Mouse (Mus musculus) urinary bladder, postnatal 10 days (tissue): Measurements from ENCODE around the gene Cntnap5a.
"Not testable (repeated sequence)": the region's sequence is repeated elsewhere in the genome, so short reads cannot be mapped to it uniquely, and the experiment has no call there.

Experiments used
- DNase-seq: peaks from one replicate; pipeline ENCODE4 v3.0.0; 2022; ENCODE audit warnings: low spot score

The Cntnap5a gene

GRCm38 (mm10) chr1:116044083-116044482 lies 359.5 kb downstream of the Cntnap5a start:
- no peak for DNase-seq

- no peak for DNase-seq
Observed at GRCm38 (mm10) chr1:116107010-116107723, 422.6 kb downstream of the Cntnap5a start.

GRCm38 (mm10) chr1:116107724-116108058 lies 423.1 kb downstream of the Cntnap5a start:
- no peak for DNase-seq

- DNase-seq: no peak
Observed at GRCm38 (mm10) chr1:116108381-116108780, 423.8 kb downstream of the Cntnap5a start.

GRCm38 (mm10) chr1:116125767-116126166 lies 441.2 kb downstream of the Cntnap5a start:
- no peak for DNase-seq

- DNase-seq: no peak
Observed at GRCm38 (mm10) chr1:116127085-116127484, 442.5 kb downstream of the Cntnap5a start.

DNA sequence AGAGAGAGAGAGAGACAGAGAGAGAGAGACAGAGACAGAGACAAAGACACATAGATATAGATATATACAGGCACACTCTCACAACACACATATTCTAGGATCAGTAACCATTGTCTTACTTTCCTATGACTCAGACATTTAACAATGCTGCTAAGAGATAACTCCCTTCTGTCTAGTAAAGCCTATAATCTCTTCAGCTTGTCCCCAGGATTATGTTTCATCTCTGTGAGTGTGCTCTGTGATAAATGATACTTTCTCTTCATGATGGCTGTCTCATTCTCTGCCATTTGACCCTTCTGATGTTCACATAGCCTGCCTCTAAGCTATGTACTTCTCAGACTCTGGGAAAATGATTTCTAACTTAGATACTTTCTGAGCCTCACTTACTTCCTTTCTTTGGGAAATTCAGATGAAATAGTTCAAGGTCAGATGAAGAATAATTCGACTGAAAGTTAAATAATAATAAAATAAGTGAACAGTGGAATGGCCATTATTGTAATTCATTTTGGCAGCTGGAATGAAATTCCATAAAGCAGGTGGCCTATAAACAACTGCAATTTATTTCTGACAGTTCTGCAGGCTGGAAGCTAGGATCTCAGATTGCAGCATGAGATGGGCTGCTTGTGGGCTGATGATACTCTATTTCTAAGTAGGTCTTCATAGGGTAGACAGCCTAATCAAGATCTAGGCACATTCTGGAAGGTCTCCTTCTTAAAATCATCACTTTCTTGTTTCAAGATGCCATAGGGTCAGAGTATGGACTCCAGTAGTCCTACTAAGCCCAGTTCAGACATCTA lies 444.1 kb downstream of the Cntnap5a start:
- DNase-seq: no peak

DNA sequence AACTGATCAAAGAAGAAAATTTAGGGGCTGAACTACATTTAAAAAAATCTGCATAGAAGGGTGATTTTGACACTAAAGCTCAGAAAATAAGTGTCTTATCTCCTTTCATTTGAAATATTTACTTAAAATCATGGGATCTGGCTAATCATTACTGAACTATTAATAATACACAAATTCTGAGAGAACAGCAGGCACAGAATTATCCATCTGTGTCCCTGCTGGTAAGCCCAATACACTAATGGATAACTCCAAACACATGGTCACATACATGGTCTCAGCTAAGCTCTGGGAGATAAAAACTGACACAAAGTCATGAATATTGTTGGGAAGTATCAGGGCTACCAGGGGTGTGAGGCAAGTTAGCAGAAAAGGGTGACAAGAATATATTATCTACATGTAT lies 447.9 kb downstream of the Cntnap5a start:
- DNase-seq: no peak

DNA sequence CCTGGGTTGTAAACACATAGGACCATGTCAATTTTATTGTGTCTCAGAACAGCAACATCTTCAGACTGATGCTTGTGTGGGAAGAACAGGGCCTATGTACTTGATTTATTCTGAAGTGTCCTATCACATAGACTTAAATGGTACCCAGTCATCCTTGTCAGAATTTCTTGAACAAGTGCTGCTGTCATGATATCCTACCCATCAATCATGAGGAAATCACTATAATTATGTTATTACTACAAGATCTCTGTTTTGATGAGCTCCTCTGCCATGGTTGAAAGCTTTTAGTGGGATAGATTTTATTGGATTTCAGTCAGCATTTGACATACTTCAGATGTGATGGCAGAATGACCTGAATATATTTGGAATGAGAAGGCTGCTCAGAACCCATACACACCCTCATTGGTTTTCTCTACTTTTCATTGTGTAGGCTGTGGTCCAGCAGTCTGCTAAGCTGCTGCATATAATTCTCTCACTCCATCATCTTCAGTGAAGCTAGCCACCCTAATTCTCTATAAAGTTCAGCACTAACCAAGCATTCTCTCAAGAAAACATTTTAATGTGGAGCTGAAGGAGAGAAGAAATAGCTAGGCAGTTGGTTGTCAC lies 465.3 kb downstream of the Cntnap5a start:
- DNase-seq: no peak

DNA sequence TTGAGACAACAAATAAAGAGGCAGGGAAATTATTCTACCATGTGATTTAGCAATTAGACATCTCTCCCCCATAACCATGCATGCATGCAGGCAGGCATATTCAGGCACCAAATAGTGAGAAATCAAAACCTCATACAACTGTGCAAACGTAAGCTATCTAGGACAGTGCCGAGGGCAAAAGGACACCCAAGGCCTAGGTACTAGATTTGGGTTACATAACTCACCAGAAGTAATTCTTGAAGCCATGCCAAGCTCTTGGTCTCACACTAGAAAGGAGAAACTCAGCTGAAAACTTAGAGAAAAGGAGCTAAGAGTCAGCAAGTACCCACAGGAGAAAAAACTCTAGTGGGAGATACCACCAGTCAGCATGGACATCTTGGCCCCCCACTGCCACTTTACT lies 499.9 kb downstream of the Cntnap5a start:
- no peak for DNase-seq

DNA sequence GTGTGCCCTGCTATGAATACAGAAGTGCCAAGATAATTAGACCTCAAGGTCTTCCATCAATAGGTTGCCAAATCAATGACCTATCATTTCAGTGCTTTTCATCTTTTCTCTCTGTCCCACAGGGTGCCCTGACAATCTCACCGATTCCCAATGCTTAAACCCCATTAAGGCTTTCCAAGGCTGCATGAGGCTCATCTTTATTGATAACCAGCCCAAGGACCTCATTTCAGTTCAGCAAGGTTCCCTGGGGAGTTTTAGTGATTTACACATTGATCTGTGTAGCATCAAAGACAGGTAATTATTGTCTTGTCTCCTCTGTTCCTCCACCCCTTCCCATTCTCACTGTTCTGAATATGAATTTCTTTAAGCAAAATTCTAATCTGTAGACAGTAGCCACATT lies 503.6 kb downstream of the Cntnap5a start:
- not testable (repeated sequence) for DNase-seq

- no peak for DNase-seq
Observed at GRCm38 (mm10) chr1:116192299-116192698, 507.7 kb downstream of the Cntnap5a start.

GRCm38 (mm10) chr1:116216883-116217282 lies 532.3 kb downstream of the Cntnap5a start:
- DNase-seq: no peak

- DNase-seq: no peak
Observed at GRCm38 (mm10) chr1:116240538-116240937, 556.0 kb downstream of the Cntnap5a start.

- no peak for DNase-seq
Observed at GRCm38 (mm10) chr1:116243856-116244255, 559.3 kb downstream of the Cntnap5a start.

DNA sequence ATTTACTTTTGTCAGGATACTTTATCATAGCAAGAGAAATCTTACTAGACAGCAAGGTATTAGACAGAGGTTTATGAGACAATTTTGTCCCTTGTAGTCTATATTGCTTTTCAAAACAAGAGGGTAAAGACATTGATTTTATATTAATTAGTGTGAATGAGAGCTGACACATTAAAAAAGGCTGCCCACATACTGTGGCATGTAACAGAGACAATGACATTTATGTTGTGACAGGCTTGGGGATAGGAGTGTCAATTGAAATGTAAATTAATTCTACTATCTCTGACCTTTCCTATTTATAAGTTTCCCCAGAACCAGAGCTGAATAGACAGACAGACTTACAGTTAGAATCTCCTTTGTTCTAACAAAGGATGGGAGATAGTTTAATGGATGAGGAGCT lies 596.6 kb downstream of the Cntnap5a start:
- DNase-seq: no peak

DNA sequence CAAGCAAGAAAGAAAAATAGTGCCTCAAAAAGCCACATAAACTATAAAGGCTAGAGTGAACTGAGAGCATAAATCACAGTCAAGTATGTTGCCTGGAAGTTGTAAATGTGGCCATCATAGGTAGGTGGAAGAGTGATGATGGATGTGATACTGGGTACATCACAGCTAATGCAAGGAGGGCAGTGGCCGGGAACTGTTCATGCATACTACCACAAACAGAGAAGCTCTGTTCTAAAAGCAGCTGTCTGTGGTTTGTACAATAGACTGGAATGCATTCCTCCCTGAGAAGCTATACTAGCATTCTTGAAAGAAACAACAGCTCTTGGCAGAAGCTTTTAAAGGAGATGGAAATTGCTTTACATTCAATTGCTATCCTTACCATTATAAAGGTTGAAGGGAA lies 599.4 kb downstream of the Cntnap5a start:
- DNase-seq: no peak

GRCm38 (mm10) chr1:116306555-116306954 lies 622.0 kb downstream of the Cntnap5a start:
- no peak for DNase-seq

GRCm38 (mm10) chr1:116311512-116311911 lies 627.0 kb downstream of the Cntnap5a start:
- no peak for DNase-seq

GRCm38 (mm10) chr1:116313269-116313668 lies 628.7 kb downstream of the Cntnap5a start:
- no peak for DNase-seq

DNA sequence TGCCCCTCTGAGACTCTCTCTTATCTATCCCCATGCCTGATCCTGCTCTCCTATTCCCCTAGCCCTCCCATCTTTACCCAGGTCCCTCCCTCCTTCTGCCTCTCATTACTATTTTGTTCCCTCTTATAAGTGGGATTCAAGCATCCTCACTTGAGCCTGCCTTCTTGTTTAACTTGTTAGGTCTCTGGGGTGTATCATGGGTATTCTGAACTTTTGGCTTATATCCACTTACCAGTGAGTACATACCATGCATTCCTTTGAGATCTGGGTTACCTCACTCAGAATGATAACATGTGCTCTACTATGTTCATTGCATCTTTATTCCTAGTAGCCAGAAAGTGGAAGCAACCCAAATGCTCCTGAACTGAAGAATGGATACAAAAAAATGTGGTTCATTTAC lies 639.9 kb downstream of the Cntnap5a start:
- DNase-seq: no peak

GRCm38 (mm10) chr1:116353669-116354068 lies 669.1 kb downstream of the Cntnap5a start:
- no peak for DNase-seq

DNA sequence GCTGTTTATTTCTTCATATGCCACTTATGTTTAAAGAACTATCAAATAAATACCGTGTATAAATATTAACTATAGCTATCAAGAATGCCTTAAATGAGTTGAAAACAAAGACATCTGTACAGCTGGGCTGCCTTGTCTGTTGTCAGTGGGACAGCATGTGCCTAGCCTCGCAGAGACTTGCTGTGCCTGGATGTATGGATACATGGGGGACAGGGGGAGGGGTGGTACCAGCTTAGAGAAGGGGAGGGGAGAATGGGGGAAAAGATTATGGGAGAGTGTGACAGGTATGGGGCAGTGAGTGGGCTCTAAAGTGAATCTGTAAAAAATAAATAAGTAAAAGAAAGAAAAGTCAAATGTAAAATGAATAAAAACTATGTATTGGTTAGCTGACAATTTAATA lies 681.0 kb downstream of the Cntnap5a start:
- DNase-seq: no peak
